Mouse (Mus musculus) hindbrain, postnatal 0 days (tissue): Measurements from ENCODE around the gene Ptpdc1. TPM values are rescaled to one million over a fixed set of nuclear protein-coding genes. Genes with fewer than 3 reads are reported as not detected.
A peak's percentile ranks its signal among the peaks of the same experiment; 100 is the strongest.

Experiments used
- ATAC-seq: fragments of 200-750 bp; cut with Nextera tagmentation; 2 replicates; pipeline ENCODE4 v1.8.0; 2017; ENCODE audit warnings: mild to moderate bottlenecking, moderate TSS enrichment, moderate library complexity
- DNase-seq: peaks from one replicate; pipeline ENCODE4 v3.0.0-alpha.2; 2015; ENCODE audit warnings: low spot score
- H3K27ac ChIP-seq: fragments of 300-500 bp; sonication (generic); 2 replicates; pipeline ENCODE4 v1.5.1; 2014; ENCODE audit warnings: mild to moderate bottlenecking
- H3K27me3 ChIP-seq: fragments of 300-500 bp; sonication (generic); 2 replicates; pipeline ENCODE4 v1.6.1; 2014; ENCODE audit warnings: low read length, mixed read lengths; ENCODE audit not compliant: insufficient read depth
- H3K36me3 ChIP-seq: fragments of 300-500 bp; sonication (generic); 2 replicates; pipeline ENCODE4 v1.6.1; 2014; ENCODE audit warnings: low read length, mixed read lengths; ENCODE audit not compliant: insufficient read depth
- H3K4me1 ChIP-seq: fragments of 300-500 bp; sonication (generic); 2 replicates; pipeline ENCODE4 v1.6.1; 2014; ENCODE audit warnings: antibody characterized with exemption, low read length, mixed read lengths; ENCODE audit not compliant: insufficient read depth
- H3K4me2 ChIP-seq: fragments of 300-500 bp; sonication (generic); 2 replicates; pipeline ENCODE4 v1.6.1; 2014; ENCODE audit warnings: low read depth, mild to moderate bottlenecking, low read length, moderate library complexity, mixed read lengths
- H3K4me3 ChIP-seq: fragments of 300-500 bp; sonication (generic); 2 replicates; pipeline ENCODE4 v1.5.1; 2014; ENCODE audit warnings: low read length
- H3K9ac ChIP-seq: fragments of 300-500 bp; sonication (generic); replicated peaks from 2 replicates; pipeline ENCODE4 v1.6.1; 2014; ENCODE audit warnings: mild to moderate bottlenecking, low read length, moderate library complexity, mixed read lengths
- H3K9me3 ChIP-seq: fragments of 300-500 bp; sonication (generic); 2 replicates; pipeline ENCODE4 v1.6.1; 2016; ENCODE audit warnings: low read length, mixed read lengths
- CTCF ChIP-seq: IDR thresholded peaks from 2 replicates; pipeline ENCODE4 v1.5.1; 2016; ENCODE audit warnings: antibody characterized with exemption, control low read depth, low read depth
- WGBS: fragments of 180-500 bp; shearing (Covaris S2); extraction: QIAGEN DNeasy Blood & Tissue Kit; methylation state at CpG from one replicate; pipeline ENCODE4 v1.1.7; 2014; 5-methylcytosine and 5-hydroxymethylcytosine counted together
- polyA plus RNA-seq: library from polyadenylated mRNA; unstranded; fragments of >200 nt; fragmentation: Nextera tagmentation; extraction: Ambion mirVana; gene quantifications from 2 replicates; pipeline ENCODE4 v1.2.1, GENCODE M21; 2015
- total RNA-seq: library from RNA; depleted of rRNA; stranded (reverse); fragments of >200 nt; gene quantifications from 2 replicates; pipeline ENCODE4 v1.2.3, GENCODE M21; 2014

Ptpdc1 gene
- total and polyA plus RNA-seq, 2 experiments from 2014 or later, result 13.5 to 30.8 TPM

GRCm38 (mm10) chr13:48544867-48545266 lies 80.6 kb downstream of the Ptpdc1 start:
- Histone ChIP-seq H3K27me3 (no peaks in the 10 kb centered on the region), H3K9ac (peak overlapping the region; percentile 99; the same call in 1 of the 2 replicates), H3K4me2 (peak overlapping the region; percentile 64), H3K9me3 (no peaks in the 10 kb centered on the region), H3K4me3 (peak overlapping the region; percentile 94), H3K36me3 (no peaks in the 10 kb centered on the region), H3K27ac (no peak overlapping the region; the same call in 1 of the 2 replicates), H3K4me1 (peaks cover 19% of the 10 kb centered on the region)
- DNase-seq (no peak), ATAC-seq (no peak)
- WGBS, result 49% methylated on average over 4 of the region's 4 CpGs
- TF ChIP-seq CTCF, result no peak

DNA sequence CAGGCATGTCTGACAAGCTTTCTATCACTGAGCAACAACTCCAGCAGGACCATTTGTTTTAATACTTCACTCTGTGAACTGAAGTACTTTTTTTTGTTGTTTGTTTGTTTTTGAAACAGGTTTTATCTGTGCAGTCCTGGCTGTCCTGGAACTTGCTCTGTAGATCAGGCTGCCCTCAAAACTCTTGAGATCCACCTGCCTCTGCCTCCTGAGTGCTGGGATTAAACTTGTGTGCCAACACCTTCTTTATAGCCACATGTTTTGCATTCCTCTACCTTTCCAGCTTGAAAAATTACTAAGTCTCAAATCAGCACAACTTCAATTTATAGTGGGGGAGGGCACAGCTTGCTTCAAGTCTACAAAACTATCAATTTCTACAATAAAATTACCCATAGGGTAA lies 81.1 kb downstream of the Ptpdc1 start:
- no peaks in the 10 kb centered on the region for H3K27me3 ChIP-seq
- H3K4me1 ChIP-seq, result peaks cover 19% of the 10 kb centered on the region
- H3K9ac ChIP-seq, result no peak overlapping the region
- no peak for DNase-seq
- TF ChIP-seq CTCF, result no peak
- H3K36me3 ChIP-seq, result no peaks in the 10 kb centered on the region
- H3K4me2 ChIP-seq, result peak overlapping the region; percentile 64
- H3K4me3 ChIP-seq, result no peak overlapping the region; the same call in 1 of the 2 replicates
- H3K9me3 ChIP-seq, result no peaks in the 10 kb centered on the region
- no peak overlapping the region for H3K27ac ChIP-seq
- no peak for ATAC-seq

DNA sequence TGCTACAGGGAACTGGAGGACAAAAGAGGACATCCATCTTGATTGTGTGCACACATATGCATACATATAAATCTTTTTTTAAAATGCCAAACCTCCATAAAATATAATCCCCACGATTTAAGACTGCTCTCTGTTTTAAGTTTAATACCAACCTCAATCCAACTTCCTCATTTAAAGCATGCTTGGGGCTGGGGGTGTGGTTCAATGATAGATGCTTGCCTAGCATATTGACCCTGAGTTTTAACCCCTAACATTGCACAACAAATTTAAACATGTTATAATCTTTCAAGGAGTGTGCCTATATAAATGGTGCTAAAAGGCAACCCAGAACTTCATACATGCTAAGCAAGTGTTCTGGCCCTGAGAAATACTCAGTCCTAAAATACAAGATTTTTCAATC lies 85.0 kb downstream of the Ptpdc1 start:
- H3K9me3 ChIP-seq, result no peaks in the 10 kb centered on the region
- no peak overlapping the region for H3K4me2 ChIP-seq
- WGBS, result 60% methylated on average over 1 of the region's 1 CpGs
- no peak overlapping the region for H3K4me3 ChIP-seq
- ATAC-seq, result no peak
- no peak for DNase-seq
- no peaks in the 10 kb centered on the region; the same call in 1 of the 2 replicates for H3K36me3 ChIP-seq
- TF ChIP-seq CTCF, result no peak
- peaks cover 15% of the 10 kb centered on the region for H3K4me1 ChIP-seq
- H3K9ac ChIP-seq, result no peak overlapping the region
- no peaks in the 10 kb centered on the region for H3K27me3 ChIP-seq
- no peak overlapping the region for H3K27ac ChIP-seq

- H3K9ac ChIP-seq, result no peak overlapping the region
- H3K4me2 ChIP-seq, result no peak overlapping the region
- DNase-seq (no peak), ATAC-seq (no peak)
- H3K36me3 ChIP-seq, result no peaks in the 10 kb centered on the region; the same call in 1 of the 2 replicates
- H3K4me3 ChIP-seq, result no peak overlapping the region
- TF ChIP-seq CTCF, result no peak
- H3K9me3 ChIP-seq, result no peaks in the 10 kb centered on the region
- H3K27ac ChIP-seq, result no peak overlapping the region
- WGBS, result 87% methylated on average over 5 of the region's 5 CpGs
- no peaks in the 10 kb centered on the region for H3K4me1 ChIP-seq
- H3K27me3 ChIP-seq, result no peaks in the 10 kb centered on the region
Observed at GRCm38 (mm10) chr13:48533441-48533840, 92.0 kb downstream of the Ptpdc1 start.

DNA sequence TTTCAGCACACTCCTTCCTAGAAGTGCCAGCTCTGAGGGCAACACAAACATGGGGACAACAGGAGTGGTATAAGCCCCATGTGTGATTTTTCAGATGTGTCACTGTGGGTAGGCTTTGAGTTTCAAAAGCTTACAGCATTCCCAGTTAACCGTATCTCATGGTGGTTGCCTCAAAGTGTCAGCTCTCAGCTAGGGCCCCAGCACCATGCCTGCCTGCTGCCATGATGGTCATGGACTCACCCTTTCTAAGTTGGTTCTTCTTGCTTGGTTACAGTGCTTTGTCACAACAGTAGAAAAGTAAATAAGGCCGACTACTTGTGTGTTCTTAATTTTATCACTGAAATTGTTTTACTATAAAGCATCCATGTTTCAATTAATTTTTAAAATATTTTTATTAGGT lies 94.0 kb downstream of the Ptpdc1 start:
- no peaks in the 10 kb centered on the region for H3K9me3 ChIP-seq
- no peak overlapping the region for H3K4me3 ChIP-seq
- no peak for TF ChIP-seq CTCF
- no peaks in the 10 kb centered on the region for H3K27me3 ChIP-seq
- H3K27ac ChIP-seq, result no peak overlapping the region
- H3K4me2 ChIP-seq, result no peak overlapping the region
- no peak overlapping the region for H3K9ac ChIP-seq
- ATAC-seq, result no peak
- H3K36me3 ChIP-seq, result no peaks in the 10 kb centered on the region
- 74% methylated on average over 2 of the region's 2 CpGs for WGBS
- no peaks in the 10 kb centered on the region for H3K4me1 ChIP-seq
- DNase-seq, result no peak

DNA sequence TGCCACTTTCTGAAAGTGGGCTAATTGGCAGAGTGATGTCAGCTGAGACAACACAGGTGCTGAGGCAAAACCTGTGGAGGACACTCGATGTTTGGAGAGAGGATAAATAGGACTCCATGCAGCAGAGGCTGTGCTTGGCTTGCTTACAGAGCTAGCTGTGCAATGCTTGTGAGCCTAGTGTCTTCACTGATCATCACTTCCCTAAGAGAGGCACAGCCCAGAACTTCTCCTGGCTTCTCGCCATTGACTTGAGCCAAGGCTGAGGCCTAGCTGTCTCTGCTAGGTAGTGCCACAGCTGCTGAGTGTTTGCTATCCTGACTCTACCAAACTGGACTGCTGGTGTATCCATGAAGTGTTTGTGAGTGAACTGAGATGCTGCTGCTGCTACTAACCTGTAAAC lies 94.8 kb downstream of the Ptpdc1 start:
- Histone ChIP-seq H3K4me3 (no peak overlapping the region), H3K4me1 (no peaks in the 10 kb centered on the region), H3K36me3 (no peaks in the 10 kb centered on the region), H3K9ac (no peak overlapping the region), H3K4me2 (no peak overlapping the region), H3K27me3 (no peaks in the 10 kb centered on the region), H3K9me3 (no peaks in the 10 kb centered on the region), H3K27ac (no peak overlapping the region)
- no peak for TF ChIP-seq CTCF
- WGBS, result 68% methylated on average over 2 of the region's 2 CpGs
- DNase-seq (peak; percentile 39), ATAC-seq (no peak)

GRCm38 (mm10) chr13:48529028-48529427 lies 96.4 kb downstream of the Ptpdc1 start:
- DNase-seq (no peak), ATAC-seq (no peak)
- Histone ChIP-seq H3K27me3 (no peaks in the 10 kb centered on the region), H3K9me3 (no peaks in the 10 kb centered on the region), H3K4me2 (no peak overlapping the region), H3K4me3 (no peak overlapping the region), H3K27ac (no peak overlapping the region), H3K36me3 (no peaks in the 10 kb centered on the region), H3K4me1 (no peaks in the 10 kb centered on the region), H3K9ac (no peak overlapping the region)
- no peak for TF ChIP-seq CTCF
- 36% methylated on average over 2 of the region's 2 CpGs for WGBS
